ENCODE assay signal across 10 mouse cellular contexts in the genomic region with DNA sequence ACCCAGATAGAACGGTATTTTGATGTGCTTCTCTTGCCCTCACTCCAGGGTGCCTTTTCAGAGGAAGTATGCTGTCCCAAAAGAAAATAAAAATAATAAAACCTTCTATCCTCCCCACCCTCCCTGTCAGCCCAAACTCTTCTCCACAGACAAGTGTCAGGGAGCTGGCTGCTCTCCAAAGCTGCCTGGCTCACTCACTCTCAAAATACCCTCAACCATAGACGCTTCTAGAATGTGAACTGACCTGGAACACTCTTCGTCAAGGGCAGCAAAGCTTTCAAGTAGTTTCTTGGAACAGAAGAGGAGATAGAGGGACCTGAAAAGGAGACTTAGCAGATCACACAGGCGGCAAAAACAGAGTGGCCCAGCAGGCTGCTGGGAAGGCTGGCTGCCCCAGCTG.
DNase-seq lines count a peak whose midpoint lies in the region; ATAC-seq and TF ChIP-seq lines count a peak whose summit lies in the region.
"Had no signal": no experiment of that assay in that cellular context is flagged by ENCODE, and none has a peak within 500 bp of the region (broad histone marks: within the 10 kb centered on the region; RNA-seq: fewer than 3 reads in every experiment).

No protein-coding gene starts in this region.

- intact Hi-C loops in gastrocnemius, adult 2 months (cut with DNase I), result no loop called here

- no peak overlapping the region for H3K9ac ChIP-seq in lung, embryonic 15.5 days
- H3K9ac ChIP-seq in heart, embryonic 16.5 days (ENCODE audit: low read length), result peak overlapping the region; percentile 12; the same call in 1 of the 2 replicates
- H3K9ac ChIP-seq: liver, embryonic 14.5 days had no signal

- no peak overlapping the region for H3K4me3 ChIP-seq in gastrocnemius, adult 2 months
- no peak overlapping the region for H3K4me3 ChIP-seq in lung, embryonic 15.5 days
- no peak overlapping the region for H3K4me3 ChIP-seq in lung, adult 2 months (replicated peaks; ENCODE audit: extremely low read depth, low read depth, low read length)
- no peak overlapping the region for H3K4me3 ChIP-seq in heart, embryonic 16.5 days (ENCODE audit: low read length)

- 20% methylated on average over 4 of the region's 4 CpGs for WGBS in lung, embryonic 15.5 days
- WGBS in lung, adult 2 months, result 35% methylated on average over 4 of the region's 4 CpGs
- 30% methylated on average over 4 of the region's 4 CpGs for WGBS in heart, embryonic 16.5 days

- no peak for ATAC-seq in lung, embryonic 15.5 days (ENCODE audit: borderline replicate concordance, extremely low read depth, low FRiP score, low TSS enrichment)
- no peak; the same call in 1 of the 2 replicates for ATAC-seq in heart, embryonic 16.5 days (replicated peaks; ENCODE audit: extremely low read depth, insufficient read depth, low FRiP score)

- no peak for DNase-seq in gastrocnemius, adult 2 months
- no peak for DNase-seq in gastrocnemius, adult 8-10 months (ENCODE audit: low spot score in 2 of 2)
- no peak for DNase-seq in lung, adult 2 months
- peak; percentile 29 for DNase-seq in lung, postnatal 14 days
- DNase-seq in right cerebral cortex, adult 18-20 months, result no peak
- no peak for DNase-seq in thymus, postnatal 4 days
- DNase-seq: thymus, postnatal 14 days had no signal

- TF ChIP-seq POLR2A in lung, adult 2 months (IDR thresholded peaks at IDR 0.05; ENCODE audit: borderline replicate concordance, extremely low read depth, low read depth, low read length), result no peak

- H3K36me3 ChIP-seq in lung, embryonic 15.5 days, result no peaks in the 10 kb centered on the region
- no peaks in the 10 kb centered on the region for H3K36me3 ChIP-seq in heart, embryonic 16.5 days (ENCODE audit: control insufficient read depth, insufficient read depth)

- H3K9me3 ChIP-seq in lung, embryonic 15.5 days, result no peaks in the 10 kb centered on the region
- H3K9me3 ChIP-seq in heart, embryonic 16.5 days (replicated peaks; ENCODE audit: control insufficient read depth, low read length), result no peaks in the 10 kb centered on the region

- no peak overlapping the region for H3K4me2 ChIP-seq in lung, embryonic 15.5 days
- no peak overlapping the region for H3K4me2 ChIP-seq in heart, embryonic 16.5 days (ENCODE audit: low read depth, low read length)

- peaks cover 11% of the 10 kb centered on the region for H3K4me1 ChIP-seq in lung, embryonic 15.5 days
- H3K4me1 ChIP-seq in lung, adult 2 months (ENCODE audit: control insufficient read depth, insufficient read depth, low read length), result no peaks in the 10 kb centered on the region
- H3K4me1 ChIP-seq in heart, embryonic 16.5 days (ENCODE audit: control insufficient read depth, insufficient read depth, low read length), result peaks cover 22% of the 10 kb centered on the region

- 0 out of 2 replicates have a peak overlapping the region, but pooled peaks have one; percentile 20 for H3K27ac ChIP-seq in gastrocnemius, adult 2 months
- H3K27ac ChIP-seq in lung, embryonic 15.5 days, result peak overlapping the region; percentile 1; the same call in 1 of the 2 replicates
- H3K27ac ChIP-seq in heart, embryonic 16.5 days (ENCODE audit: low read length), result peak overlapping the region; percentile 83
- H3K27ac ChIP-seq: liver, embryonic 14.5 days had no signal

- no peak for TF ChIP-seq CTCF in gastrocnemius, adult 2 months (IDR thresholded peaks at IDR 0.05)
- TF ChIP-seq CTCF in lung, adult 2 months (IDR thresholded peaks at IDR 0.05; ENCODE audit: insufficient read depth, low read length), result no peak

- no peaks in the 10 kb centered on the region for H3K27me3 ChIP-seq in lung, embryonic 15.5 days
- no peaks in the 10 kb centered on the region for H3K27me3 ChIP-seq in heart, embryonic 16.5 days (ENCODE audit: control insufficient read depth, insufficient read depth, low read length)

Comparison
In these comparisons a context has a peak if more than half of its experiments do, and no peak if none do; other contexts are left out.
1. H3K27ac ChIP-seq: peak in every context shown above with its lines; median percentile 83 in heart, embryonic 16.5 days; 20 in gastrocnemius, adult 2 months; 1 in lung, embryonic 15.5 days.